Mouse (Mus musculus) intestine, postnatal 0 days (tissue): ENCODE data around the gene Uap1l1. TPM values are rescaled to one million over a fixed set of nuclear protein-coding genes. Genes with fewer than 3 reads are reported as not detected.

Source experiments
- ATAC-seq: fragments of 200-750 bp; cut with Nextera tagmentation; 2 replicates; pipeline ENCODE4 v1.8.0; 2017; ENCODE audit warnings: mild to moderate bottlenecking, moderate TSS enrichment, moderate library complexity
- H3K27ac ChIP-seq: fragments of 300-500 bp; sonication (generic); 2 replicates; pipeline ENCODE4 v1.5.1; 2014; ENCODE audit warnings: mild to moderate bottlenecking, low read depth, low read length, moderate library complexity
- H3K27me3 ChIP-seq: fragments of 300-500 bp; sonication (generic); replicated peaks from 2 replicates; pipeline ENCODE4 v1.6.1; 2014; ENCODE audit warnings: low read length, mixed read lengths; ENCODE audit not compliant: control insufficient read depth, insufficient read depth
- H3K36me3 ChIP-seq: fragments of 300-500 bp; sonication (generic); 2 replicates; pipeline ENCODE4 v1.6.1; 2014; ENCODE audit warnings: mild to moderate bottlenecking, moderate library complexity; ENCODE audit not compliant: control insufficient read depth, insufficient read depth
- H3K4me1 ChIP-seq: fragments of 300-500 bp; sonication (generic); replicated peaks from 2 replicates; pipeline ENCODE4 v1.6.1; 2014; ENCODE audit warnings: antibody characterized with exemption, low read length, mixed read lengths; ENCODE audit not compliant: control insufficient read depth, insufficient read depth
- H3K4me2 ChIP-seq: fragments of 300-500 bp; sonication (generic); replicated peaks from 2 replicates; pipeline ENCODE4 v1.6.1; 2014; ENCODE audit warnings: low read depth, mild to moderate bottlenecking, moderate library complexity
- H3K4me3 ChIP-seq: fragments of 300-500 bp; sonication (generic); 2 replicates; pipeline ENCODE4 v1.5.1; 2014; ENCODE audit warnings: low read depth, low read length
- H3K9ac ChIP-seq: fragments of 300-500 bp; sonication (generic); 2 replicates; pipeline ENCODE4 v1.6.1; 2014; ENCODE audit warnings: mild to moderate bottlenecking, low read depth, low read length
- H3K9me3 ChIP-seq: fragments of 300-500 bp; sonication (generic); 2 replicates; pipeline ENCODE4 v1.6.1; 2016; ENCODE audit warnings: mixed run types; ENCODE audit not compliant: control insufficient read depth
- CTCF ChIP-seq: sonication (generic); IDR thresholded peaks from 2 replicates; pipeline ENCODE4 v1.5.1; 2016; ENCODE audit warnings: low read depth, mild to moderate bottlenecking, control low read depth, antibody characterized with exemption, moderate library complexity
- WGBS: fragments of 180-500 bp; shearing (Covaris S2); extraction: QIAGEN DNeasy Blood & Tissue Kit; methylation state at CpG from one replicate; pipeline ENCODE4 v1.1.7; 2014; 5-methylcytosine and 5-hydroxymethylcytosine counted together
- polyA plus RNA-seq: library from polyadenylated mRNA; unstranded; fragments of >200 nt; fragmentation: Nextera tagmentation; extraction: Ambion mirVana; gene quantifications from 2 replicates; pipeline ENCODE4 v1.2.1, GENCODE M21; 2015

Uap1l1 gene
- polyA plus RNA-seq, 1 experiment from 2014 or later = 668 TPM

- 2% methylated on average over 17 of the region's 17 CpGs for WGBS
- Histone ChIP-seq H3K4me3 (no peak overlapping the region), H3K36me3 (no peaks in the 10 kb centered on the region), H3K9me3 (no peaks in the 10 kb centered on the region), H3K9ac (no peak overlapping the region), H3K4me2 (peak overlapping the region; percentile 41), H3K4me1 (no peaks in the 10 kb centered on the region), H3K27ac (no peak overlapping the region), H3K27me3 (0 out of 2 replicates have a peak, but pooled peaks cover 6% of the 10 kb centered on the region)
- TF ChIP-seq CTCF = peak; percentile 87
- ATAC-seq = no peak
These were observed 35.3 kb upstream of the Uap1l1 start for GRCm38 (mm10) chr2:25400764-25401163.

- WGBS = 27% methylated on average over 16 of the region's 16 CpGs
- Histone ChIP-seq H3K36me3 (no peaks in the 10 kb centered on the region), H3K9me3 (no peaks in the 10 kb centered on the region), H3K4me3 (no peak overlapping the region), H3K9ac (no peak overlapping the region), H3K27ac (no peak overlapping the region), H3K27me3 (0 out of 2 replicates have a peak, but pooled peaks cover 6% of the 10 kb centered on the region), H3K4me2 (peak overlapping the region; percentile 41; the same call in 1 of the 2 replicates), H3K4me1 (no peaks in the 10 kb centered on the region)
- TF ChIP-seq CTCF = no peak
- ATAC-seq = no peak
These were observed 34.8 kb upstream of the Uap1l1 start for GRCm38 (mm10) chr2:25400291-25400690.

GRCm38 (mm10) chr2:25399051-25399450 lies 33.6 kb upstream of the Uap1l1 start, which contains the start of gene Npdc1:
TSS of gene Npdc1 (plus strand) at chr2:25399351.
- 70% methylated on average over 8 of the region's 8 CpGs for WGBS
- 0 out of 2 replicates have a peak, but pooled peaks cover 6% of the 10 kb centered on the region for H3K27me3 ChIP-seq
- no peak within 1 kb of the TSS for H3K4me3 ChIP-seq
- H3K27ac ChIP-seq = no peak within 1 kb of the TSS
- H3K9ac ChIP-seq = no peak within 1 kb of the TSS
- H3K36me3 ChIP-seq = no peaks in the 10 kb centered on the region
- no peak for TF ChIP-seq CTCF
- H3K4me1 ChIP-seq = no peaks in the 10 kb centered on the region
- no peaks in the 10 kb centered on the region for H3K9me3 ChIP-seq
- no peak for ATAC-seq
- H3K4me2 ChIP-seq = no peak within 1 kb of the TSS

GRCm38 (mm10) chr2:25398065-25398464 lies 32.6 kb upstream of the Uap1l1 start:
- WGBS = 92% methylated on average over 7 of the region's 7 CpGs
- Histone ChIP-seq H3K4me2 (no peak overlapping the region), H3K9ac (no peak overlapping the region), H3K27ac (no peak overlapping the region), H3K4me1 (no peaks in the 10 kb centered on the region), H3K4me3 (no peak overlapping the region), H3K9me3 (no peaks in the 10 kb centered on the region), H3K27me3 (0 out of 2 replicates have a peak, but pooled peaks cover 3% of the 10 kb centered on the region), H3K36me3 (no peaks in the 10 kb centered on the region)
- TF ChIP-seq CTCF = no peak
- ATAC-seq = no peak

GRCm38 (mm10) chr2:25397010-25397409 lies 31.5 kb upstream of the Uap1l1 start:
- H3K4me2 ChIP-seq = peak overlapping the region; percentile 96; the same call in 1 of the 2 replicates

GRCm38 (mm10) chr2:25396597-25396983 lies 31.1 kb upstream of the Uap1l1 start:
- 40% methylated on average over 3 of the region's 3 CpGs for WGBS
- H3K9me3 ChIP-seq = no peaks in the 10 kb centered on the region
- H3K27ac ChIP-seq = no peak overlapping the region
- 0 out of 2 replicates have a peak, but pooled peaks cover 3% of the 10 kb centered on the region for H3K27me3 ChIP-seq
- ATAC-seq = no peak
- no peak overlapping the region for H3K9ac ChIP-seq
- H3K4me3 ChIP-seq = peak overlapping the region; percentile 57
- TF ChIP-seq CTCF = no peak
- H3K4me1 ChIP-seq = no peaks in the 10 kb centered on the region
- H3K36me3 ChIP-seq = no peaks in the 10 kb centered on the region
- H3K4me2 ChIP-seq = peak overlapping the region; percentile 96

More at GRCm38 (mm10) chr2:25397010-25397409, 31.5 kb upstream of the Uap1l1 start:
- ATAC-seq = no peak
- no peaks in the 10 kb centered on the region for H3K36me3 ChIP-seq
- no peak overlapping the region for H3K27ac ChIP-seq
- H3K4me3 ChIP-seq = 0 out of 2 replicates have a peak overlapping the region, but pooled peaks have one; percentile 57
- 0 out of 2 replicates have a peak, but pooled peaks cover 3% of the 10 kb centered on the region for H3K27me3 ChIP-seq
- H3K4me1 ChIP-seq = no peaks in the 10 kb centered on the region
- 56% methylated on average over 1 of the region's 1 CpGs for WGBS
- TF ChIP-seq CTCF = no peak
- no peak overlapping the region for H3K9ac ChIP-seq
- H3K9me3 ChIP-seq = no peaks in the 10 kb centered on the region
